Mouse (Mus musculus) thymus, adult 2 months (tissue): ENCODE measurements at regions not wholly inside any gene's neighbourhood (a gene's known extent, or its start where the extent isn't known, plus 50 kb on each side); places are given as distances from the start of the nearest gene placed in this dataset.

Experiments
- CTCF ChIP-seq: fragments of 200-500 bp; IDR thresholded peaks from 2 replicates; pipeline ENCODE4 v1.5.1; 2012; ENCODE audit warnings: mild to moderate bottlenecking, control low read depth, low read length, moderate library complexity, borderline replicate concordance; ENCODE audit not compliant: control insufficient read depth, poor library complexity, insufficient read depth; ENCODE audit errors: extremely low read depth
- POLR2A ChIP-seq: fragments of 200-500 bp; IDR thresholded peaks from 2 replicates; pipeline ENCODE4 v1.6.1; 2012; ENCODE audit warnings: mild to moderate bottlenecking, low read length, control low read depth, moderate library complexity; ENCODE audit not compliant: control insufficient read depth, poor library complexity, insufficient read depth; ENCODE audit errors: extremely low read depth

- no peak for TF ChIP-seq CTCF
- TF ChIP-seq POLR2A: no peak
These were observed 444.9 kb downstream of the Tshz3 start for GRCm38 (mm10) chr7:37142780-37143179.
